Mouse (Mus musculus) cerebellum, adult 2 months (tissue): ENCODE results near the gene Gm20521.

Source experiments
- CTCF ChIP-seq: fragments of 200-500 bp; IDR thresholded peaks from 2 replicates; pipeline ENCODE4 v1.5.1; 2011; ENCODE audit warnings: low read depth, mild to moderate bottlenecking, control low read depth, low read length, moderate library complexity, borderline replicate concordance; ENCODE audit not compliant: insufficient read depth
- POLR2A ChIP-seq: fragments of 200-500 bp; IDR thresholded peaks from 2 replicates; pipeline ENCODE4 v1.6.1; 2011; ENCODE audit warnings: low read length, control low read depth, borderline replicate concordance; ENCODE audit not compliant: insufficient read depth

GRCm38 (mm10) chr14:54900383-54900782, 17.1 kb downstream of the Gm20521 start:
- TF ChIP-seq POLR2A (no peak), CTCF (peak; percentile 58; the same call in 1 of the 2 replicates)
